Mouse (Mus musculus): ENCODE measurements around the gene Olfr291.

The Olfr291 gene

DNA sequence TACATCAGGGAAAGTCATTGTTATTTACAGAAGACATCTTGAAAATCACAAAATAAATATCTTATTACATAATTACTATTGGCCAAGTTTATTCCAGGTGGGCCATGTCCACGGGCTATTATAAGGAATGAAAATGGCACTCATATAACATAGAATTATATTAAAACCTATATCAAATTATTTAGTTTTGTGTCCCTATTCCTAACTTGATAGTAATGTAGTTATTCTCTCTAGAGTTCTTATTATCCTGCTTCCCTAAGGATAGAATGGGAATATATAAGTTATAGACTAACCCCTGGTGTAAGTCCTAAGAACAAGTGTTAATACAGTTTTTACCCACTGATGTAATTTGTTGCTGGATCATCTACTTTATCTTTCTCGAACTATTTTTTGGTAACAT, at the start of gene Olfr291:
Gene Olfr291 (plus strand): TSS at position 301 of the 400 bp plus-strand sequence.
- DNase-seq (ENCODE audit: low spot score): no peak

DNA sequence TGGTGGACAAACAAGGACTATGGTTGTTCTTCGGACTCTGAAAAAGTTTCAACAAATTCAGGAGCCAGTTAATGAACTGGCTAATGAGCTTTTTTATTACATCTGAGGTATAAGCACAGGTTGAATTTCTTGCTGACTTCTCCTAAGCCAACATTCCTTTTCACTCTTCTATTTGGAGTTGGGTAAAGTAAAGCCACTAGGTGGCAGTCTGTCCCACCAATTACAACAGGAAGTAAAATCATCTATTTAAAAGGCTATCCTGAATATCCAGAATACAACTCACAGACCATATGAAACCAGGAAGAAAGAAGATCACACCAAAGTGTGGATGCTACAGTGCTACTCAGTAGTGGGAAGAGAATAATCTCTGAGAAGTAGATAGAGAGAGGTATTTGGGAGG, 48.1 kb upstream of the Olfr291 start:
- no peak for DNase-seq (ENCODE audit: low spot score)

DNA sequence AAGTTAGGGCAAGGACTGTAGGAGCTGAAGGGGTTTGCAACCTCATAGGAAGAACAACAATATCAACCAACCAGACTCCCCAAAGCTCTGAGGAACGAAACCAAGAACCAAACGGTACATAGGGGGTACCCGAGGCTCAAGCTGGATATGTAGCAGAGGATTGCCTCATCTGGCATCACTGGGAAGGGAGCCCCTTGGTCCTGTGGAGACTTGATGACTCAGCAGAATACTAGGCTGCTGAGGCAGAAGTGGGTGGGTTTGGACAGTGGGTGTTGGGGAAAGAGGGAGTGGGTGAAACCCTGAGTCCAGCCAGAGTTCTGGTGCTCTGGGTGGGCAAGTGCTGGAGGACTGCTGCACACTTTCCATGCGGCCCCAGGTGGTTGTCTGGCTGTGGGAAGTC, 47.2 kb upstream of the Olfr291 start:
- no peak for DNase-seq (ENCODE audit: low spot score)

DNA sequence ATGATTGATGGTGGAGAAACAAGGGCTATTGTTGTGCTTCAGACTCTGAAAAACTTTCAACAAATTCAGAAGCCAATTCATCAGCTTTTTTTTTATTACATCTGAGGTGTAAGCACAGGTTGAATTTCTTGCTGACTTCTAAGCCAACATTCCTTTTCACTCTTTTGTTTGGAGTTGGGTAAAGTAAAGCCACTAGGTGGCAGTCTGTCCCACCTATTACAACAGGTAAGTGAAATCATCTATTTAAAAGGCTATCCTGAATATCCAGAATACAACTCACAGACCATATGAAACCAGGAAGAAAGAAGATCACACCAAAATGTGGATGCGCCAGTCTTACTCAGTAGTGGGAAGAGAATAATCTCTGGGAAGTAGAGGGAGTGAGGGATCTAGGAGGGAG, 31.2 kb downstream of the Olfr291 start:
- no peak for DNase-seq (ENCODE audit: low spot score)
